Mouse (Mus musculus) 3134 (cell line): Measurements from ENCODE around the gene Gtf2a2.

Experiments
- DNase-seq: peaks from one replicate; pipeline ENCODE4 v3.0.0-alpha.2; 2011; ENCODE audit warnings: low spot score; ENCODE audit not compliant: insufficient read length; ENCODE audit errors: extremely low read depth

Gene Gtf2a2

GRCm38 (mm10) chr9:70012408-70012901 is at the start of gene Gtf2a2:
Gtf2a2 (plus strand) TSS chr9:70012550.
- DNase-seq: peak; percentile 87

GRCm38 (mm10) chr9:69964370-69964769 is 48.0 kb upstream of the Gtf2a2 start:
- no peak for DNase-seq

GRCm38 (mm10) chr9:69985526-69985925 is 26.8 kb upstream of the Gtf2a2 start:
- DNase-seq: no peak

GRCm38 (mm10) chr9:69986063-69986462 is 26.3 kb upstream of the Gtf2a2 start:
- no peak for DNase-seq

DNA sequence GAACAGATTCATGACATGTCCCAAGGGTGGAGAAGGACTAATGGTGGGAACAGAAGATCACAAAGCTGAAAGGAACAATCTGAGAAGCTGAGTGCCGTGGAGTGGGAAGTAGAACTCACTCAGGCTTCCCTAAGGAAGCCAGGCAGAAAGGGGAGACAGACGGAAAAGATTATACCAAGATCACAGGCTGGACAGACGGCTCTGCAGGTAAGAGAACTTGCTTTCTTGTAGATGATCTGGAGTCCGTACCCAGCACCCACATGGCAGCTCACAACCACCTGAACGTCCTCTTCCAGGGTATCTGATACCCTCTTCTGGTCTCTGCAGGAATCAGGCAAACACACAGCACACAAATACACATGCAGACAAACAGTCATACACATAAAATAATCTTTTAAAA is 25.8 kb upstream of the Gtf2a2 start:
- DNase-seq: no peak

- peak; percentile 45 for DNase-seq
These were observed 24.8 kb upstream of the Gtf2a2 start for GRCm38 (mm10) chr9:69987579-69987978.

DNA sequence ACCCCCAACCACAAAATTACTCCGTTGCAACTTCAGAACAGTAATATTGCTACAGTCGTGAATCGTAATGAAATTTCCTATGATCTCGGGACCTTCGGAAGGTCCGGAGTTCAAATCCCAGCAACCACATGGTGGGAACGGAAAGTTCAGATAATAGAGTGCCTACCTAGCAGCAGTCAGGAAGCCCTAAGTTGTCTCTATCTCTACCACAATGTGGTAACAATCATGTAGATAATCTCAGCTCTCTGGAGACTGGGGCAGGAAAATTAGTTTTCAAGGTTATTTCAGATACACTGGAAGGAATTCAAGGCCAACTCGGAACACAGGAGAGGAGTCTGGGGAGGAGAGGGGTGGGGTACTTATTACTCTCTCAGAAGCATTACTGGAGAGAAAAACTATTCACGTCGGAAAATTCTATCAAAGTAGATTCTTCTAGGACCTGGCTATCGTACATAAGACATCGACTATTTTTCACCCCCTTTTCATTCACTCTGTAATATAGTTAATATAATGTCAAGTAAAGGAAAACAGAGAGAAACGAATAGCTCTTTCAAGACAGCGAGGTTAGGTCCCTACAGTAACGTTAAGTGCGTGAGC is 23.5 kb upstream of the Gtf2a2 start:
- no peak for DNase-seq

DNA sequence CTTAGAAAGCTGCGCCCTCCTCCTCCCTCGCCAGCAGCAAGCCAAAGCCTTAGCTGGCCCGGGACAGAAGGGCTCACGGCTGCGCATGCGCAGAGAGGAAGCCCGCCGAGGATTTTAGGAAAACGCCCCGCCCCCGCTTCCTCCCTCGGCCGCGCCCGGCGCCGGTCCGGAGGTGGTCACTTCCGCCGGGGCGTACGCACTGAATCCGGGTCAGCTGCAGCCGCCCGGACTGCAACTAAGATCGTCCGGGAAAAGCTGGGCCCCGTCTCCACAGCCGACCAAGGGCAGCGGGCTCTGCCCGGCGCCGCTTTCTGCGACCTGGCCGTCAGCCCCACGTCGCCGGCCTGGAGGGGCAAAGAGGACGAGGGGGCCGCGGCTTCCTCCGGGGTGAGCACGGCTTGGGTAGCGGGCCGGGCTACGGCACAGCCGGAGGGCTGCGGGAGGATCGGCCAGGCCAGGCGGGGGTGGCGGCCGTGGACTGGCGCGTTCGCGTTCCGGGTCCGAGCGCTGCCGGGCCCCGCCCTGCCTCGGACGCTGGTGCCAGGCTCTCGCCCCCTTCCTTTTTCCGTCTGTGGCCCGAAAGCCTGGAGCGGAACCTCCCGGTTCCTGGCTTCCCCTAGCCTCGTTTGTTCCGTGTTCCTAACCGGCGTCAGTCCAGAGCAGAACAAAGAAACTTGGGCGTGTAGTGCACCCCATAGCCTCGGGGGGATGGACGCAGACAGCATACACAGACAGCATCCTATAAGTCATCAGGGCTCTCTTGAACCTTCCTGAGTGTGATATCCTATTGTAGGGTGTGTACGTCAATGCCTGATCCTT is 22.8 kb upstream of the Gtf2a2 start, which contains the start of gene Bnip2:
Bnip2 (plus strand) TSS at position 164 of the 819 bp plus-strand sequence.
- peak; percentile 95 for DNase-seq

GRCm38 (mm10) chr9:69990346-69990745 is 22.0 kb upstream of the Gtf2a2 start:
- no peak for DNase-seq

DNA sequence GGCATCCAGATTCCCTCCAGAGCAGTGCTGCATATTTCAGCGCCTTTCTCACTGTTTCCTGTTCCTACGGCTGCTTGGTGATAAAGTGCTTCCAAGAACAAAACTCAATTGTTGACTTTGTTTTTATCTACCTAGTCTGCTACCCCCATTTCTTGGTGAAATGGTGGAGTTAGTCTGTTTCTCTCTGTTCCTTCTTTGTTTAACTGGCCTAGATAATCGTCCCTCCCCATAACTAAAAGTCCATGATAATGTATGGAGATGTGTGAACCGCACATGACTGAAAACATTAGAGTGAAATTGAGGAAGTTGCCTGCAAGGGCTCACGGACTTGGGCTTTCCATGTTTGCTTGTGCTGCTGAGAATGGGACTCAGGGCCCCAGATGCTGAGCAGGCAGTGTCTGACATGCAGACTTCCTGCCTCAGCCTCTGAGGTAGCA is 19.5 kb upstream of the Gtf2a2 start:
- DNase-seq: no peak

DNA sequence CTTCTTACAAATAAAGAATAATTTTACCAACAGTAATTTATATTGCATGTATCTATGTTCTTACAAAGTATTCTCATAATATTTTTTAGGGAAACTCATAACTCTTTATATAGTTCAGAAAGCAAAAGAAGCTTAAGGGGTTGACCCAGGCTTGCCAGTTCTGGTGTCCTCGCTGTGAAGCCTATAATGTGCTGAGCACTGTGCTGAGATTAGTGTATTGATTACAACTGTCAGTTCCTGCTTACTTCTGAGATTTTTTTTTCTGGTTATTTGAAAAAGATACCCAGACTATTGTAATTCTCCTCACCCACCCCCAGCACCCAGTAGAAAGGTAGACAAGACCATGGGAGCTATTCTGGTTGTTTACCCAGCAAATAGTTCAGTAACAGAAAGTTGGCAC is 18.9 kb upstream of the Gtf2a2 start:
- no peak for DNase-seq

GRCm38 (mm10) chr9:69994547-69994946 is 17.8 kb upstream of the Gtf2a2 start:
- no peak for DNase-seq

- DNase-seq: no peak
These were observed 13.0 kb upstream of the Gtf2a2 start for GRCm38 (mm10) chr9:69999318-69999717.

- DNase-seq: no peak
These were observed 8.8 kb upstream of the Gtf2a2 start for GRCm38 (mm10) chr9:70003516-70003915.

DNA sequence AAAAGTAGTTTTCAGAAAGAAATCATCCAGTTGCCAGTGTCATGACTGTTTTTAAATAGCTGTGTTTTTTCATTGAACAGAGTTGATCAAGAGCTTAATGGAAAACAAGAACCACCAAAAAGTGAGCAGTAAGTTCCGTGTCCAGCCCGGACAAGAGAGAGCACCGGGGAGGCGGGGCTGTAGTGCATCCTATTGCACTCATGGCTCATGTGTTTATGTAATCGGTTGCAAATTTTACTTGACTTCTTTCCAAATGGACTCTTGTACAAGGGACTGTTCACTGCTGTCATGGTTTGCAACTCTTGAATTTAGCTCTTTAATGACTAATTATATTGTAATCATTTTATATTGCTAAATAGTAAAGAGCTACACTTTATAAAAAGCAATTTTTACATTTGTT is 5.4 kb upstream of the Gtf2a2 start:
- DNase-seq: no peak

DNA sequence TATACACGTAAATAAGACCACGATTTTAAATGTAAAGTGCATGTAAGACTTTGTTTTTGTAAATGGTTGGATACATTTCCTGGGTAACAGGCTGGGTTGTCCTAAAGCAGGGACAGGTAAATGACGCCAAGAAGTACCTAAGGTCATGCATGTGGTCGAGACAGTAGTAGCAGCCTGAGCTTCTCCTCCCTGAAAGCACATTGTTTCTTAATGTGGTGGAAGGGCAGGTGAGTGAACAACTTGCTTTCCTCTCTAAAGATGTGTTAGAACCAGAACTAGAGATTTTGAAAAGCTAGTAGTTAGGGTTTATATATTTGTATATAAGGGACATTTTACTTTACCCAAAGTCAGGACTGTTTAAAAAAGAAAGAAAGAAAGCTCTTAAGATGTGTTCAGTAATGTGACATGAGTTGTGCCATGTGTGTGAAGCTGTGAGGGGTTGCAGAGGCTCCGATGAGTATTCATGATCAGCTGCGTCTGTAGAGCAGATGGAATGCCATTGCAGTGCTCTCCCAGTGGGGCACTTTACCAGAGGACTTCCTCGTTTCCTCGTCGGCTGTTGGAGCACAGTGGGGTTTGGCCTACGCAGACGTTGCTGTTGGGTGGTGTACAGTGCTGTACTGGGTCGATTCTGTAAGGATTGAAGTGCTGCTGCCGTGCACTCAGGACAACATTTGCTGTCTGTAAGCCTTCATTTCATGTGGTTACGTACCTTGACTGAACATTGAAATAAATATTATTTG is 4.7 kb upstream of the Gtf2a2 start:
- DNase-seq: no peak

DNA sequence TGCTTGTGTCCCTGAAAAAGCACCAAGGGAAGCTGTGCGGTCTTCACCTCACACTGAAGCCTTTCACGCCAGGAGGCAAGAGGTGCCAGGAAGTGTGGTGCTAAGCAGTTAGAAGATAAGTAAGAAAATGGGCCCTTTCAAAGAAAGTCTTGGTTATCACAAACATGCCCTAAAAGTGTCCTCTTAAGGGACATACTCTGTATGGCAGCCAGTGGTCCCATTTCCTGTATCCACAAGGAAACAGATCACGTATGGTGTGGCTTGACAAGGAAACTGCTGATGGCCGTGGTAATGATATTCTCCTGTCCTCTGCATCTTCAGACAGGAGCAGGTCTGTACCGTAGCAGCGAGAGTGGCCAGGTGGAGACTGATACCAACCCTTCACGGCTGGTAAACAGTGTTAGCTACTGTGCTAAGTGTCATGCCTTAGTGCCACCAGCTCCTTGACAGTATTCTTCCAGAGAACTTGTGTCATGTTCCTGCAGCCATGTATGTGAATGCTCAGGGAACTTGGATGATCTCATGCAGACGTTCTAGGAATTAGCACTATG is 2.5 kb upstream of the Gtf2a2 start:
- DNase-seq: no peak

- DNase-seq: no peak
These were observed 1.4 kb upstream of the Gtf2a2 start for GRCm38 (mm10) chr9:70010781-70011473.

DNA sequence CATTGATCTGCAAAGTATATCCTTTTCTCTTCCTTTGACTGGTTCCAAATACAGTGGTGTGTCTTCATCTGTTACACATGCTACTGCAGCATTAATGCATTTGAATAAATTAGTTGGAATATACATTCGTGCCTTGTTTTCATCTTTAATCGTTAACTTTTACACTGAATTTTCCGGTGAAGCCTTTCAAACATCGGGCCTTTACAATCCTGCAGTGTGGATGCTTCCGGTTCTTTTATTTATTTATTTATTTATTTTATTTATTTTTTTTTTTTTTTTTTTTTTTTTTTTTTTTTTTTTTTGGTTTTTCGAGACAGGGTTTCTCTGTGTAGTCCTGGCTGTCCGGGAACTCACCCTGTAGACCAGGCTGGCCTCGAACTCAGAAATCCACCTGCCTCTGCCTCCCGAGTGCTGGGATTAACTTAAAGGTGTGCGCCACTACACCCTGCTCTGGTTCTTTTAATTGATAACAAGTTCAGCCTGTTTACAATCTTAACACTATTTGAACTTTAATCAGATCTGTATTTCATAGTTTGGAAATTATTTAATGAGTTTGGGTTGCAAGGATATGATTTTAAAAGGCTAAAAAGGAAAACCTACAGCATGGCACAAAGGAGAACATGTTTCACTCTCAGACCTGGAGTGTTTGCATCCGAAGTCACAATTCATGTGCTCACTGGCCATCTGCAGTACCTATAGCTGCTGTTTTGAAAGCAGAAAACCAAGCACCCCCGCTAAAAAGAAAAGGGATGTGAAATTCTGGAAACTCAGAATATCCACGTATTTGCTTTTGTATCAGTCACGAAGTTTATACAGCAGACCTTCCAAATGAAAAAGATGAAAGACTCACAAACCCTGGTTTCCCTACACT is 578 bp upstream of the Gtf2a2 start:
- no peak for DNase-seq
